Mouse (Mus musculus) ovary, postnatal 36 days (tissue): ENCODE results near the gene Dna2.
"Not testable (repeated sequence)": the region's sequence is repeated elsewhere in the genome, so short reads cannot be mapped to it uniquely, and the experiment has no call there.

Source experiments
- DNase-seq: peaks from one replicate; pipeline ENCODE4 v3.0.0; 2022; ENCODE audit warnings: low spot score, mixed read lengths

Dna2 gene

DNA sequence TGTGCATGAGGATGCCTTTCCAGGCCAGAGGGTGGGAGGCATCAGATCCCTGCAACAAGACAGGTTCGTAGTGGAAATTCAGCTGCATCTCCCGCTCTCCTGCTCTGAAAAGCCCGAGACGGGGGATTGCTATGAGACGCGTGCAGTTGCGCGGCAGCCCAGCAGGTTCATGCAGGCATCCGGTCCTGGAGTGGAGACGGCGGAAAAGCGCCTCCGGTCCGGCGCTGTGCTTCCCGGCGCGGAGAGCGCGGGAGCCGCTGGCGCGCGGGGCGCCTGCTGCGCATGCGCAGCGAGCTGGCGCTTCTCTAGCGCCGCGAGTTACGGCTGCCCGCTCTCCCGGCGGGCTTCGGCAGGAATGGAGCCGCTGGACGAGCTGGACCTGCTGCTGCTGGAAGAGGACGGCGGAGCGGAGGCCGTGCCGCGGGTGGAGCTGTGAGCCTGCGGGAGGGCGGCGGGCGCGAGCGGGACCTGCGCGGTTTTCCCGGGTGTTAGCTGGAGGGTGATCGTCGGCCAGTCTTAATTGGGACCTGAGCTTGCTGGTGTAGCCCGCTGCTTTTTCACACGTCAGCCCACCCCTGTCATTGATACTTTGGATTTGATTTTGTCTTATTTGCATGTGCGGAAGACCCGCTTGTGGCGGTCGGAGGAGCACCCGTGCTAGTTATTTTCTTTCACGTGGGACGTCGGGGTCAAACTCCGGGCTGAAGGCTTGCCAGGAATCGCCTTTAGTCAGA lies at the start of gene Dna2:
TSS of gene Dna2 (plus strand) at position 289 of the 734 bp plus-strand sequence.
- peak; percentile 81 for DNase-seq

DNA sequence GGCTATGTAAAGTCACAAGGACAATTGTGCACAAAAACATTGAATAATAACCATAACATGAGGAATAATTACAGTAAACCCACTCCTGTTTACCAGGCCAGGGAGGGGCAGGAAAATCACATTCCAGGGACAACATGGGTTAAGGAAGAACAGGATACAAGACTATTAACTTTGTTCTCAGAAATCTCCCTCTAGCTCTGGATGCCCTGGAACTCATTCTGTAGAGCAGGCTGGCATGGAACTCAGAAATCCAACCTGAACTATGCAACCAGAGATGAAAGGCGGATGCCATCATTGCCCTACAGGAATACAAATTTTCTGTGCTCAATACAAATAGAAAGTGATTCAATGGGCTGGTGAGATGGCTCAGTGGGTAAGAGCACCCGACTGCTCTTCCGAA lies 49.4 kb upstream of the Dna2 start:
- no peak for DNase-seq

DNA sequence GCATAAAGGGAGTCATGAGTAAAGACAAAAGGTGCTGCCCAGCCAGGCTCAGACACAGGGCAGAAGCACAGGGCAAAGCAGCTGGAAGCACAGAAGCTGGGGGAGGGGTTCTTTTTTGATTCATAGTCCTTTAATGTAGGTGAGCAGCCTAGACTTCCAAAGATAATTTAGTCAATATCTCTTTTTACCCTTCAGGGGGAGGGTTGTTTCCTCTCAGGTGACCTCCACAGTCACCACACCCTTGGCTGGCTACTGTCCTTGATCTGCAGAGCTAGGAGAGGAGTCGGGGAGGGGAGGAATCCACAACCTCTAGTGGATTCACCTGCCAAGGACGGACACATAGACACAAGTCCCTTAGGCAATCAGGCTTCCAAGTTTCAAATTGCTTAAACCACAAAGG lies 48.8 kb upstream of the Dna2 start:
- DNase-seq, result no peak

DNA sequence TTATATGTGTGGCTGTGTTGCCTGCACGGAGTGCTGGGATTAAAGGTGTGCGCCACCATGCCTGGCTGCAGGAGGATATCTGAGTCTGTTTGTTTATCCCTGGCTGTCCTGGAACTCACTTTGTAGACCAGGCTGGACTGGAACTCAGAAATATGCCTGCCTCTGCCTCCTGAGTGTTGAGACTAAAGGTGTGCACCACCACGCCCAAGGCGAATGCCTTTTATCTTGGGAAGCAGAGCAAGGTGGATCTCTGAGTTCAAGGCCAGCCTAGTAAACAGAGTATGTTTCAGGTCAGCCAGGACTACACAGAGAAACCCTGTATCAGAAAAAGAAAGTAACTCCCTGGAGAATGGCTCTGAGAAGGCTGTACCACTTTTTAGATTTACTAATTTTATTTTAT lies 46.7 kb upstream of the Dna2 start:
- DNase-seq, result no peak

DNA sequence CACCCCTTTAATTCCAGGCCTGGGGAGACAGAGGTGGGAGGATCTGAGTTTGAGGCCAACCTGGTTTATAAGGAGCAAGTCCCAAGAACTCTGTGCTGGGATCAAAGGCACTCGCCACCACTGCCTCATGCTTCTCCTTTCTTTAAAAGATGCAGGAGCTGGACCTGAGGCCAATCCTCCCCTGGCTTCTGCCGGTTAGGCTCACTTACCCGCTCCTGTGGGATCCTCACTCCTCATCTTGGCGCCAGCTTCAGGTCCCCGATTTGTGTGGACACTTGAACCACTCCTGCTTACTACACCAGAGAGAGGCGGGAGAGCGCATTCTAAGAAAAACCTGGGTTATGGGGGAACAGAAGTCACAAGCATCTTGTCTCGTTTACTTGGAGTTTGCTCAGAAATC lies 45.0 kb upstream of the Dna2 start:
- DNase-seq, result no peak

DNA sequence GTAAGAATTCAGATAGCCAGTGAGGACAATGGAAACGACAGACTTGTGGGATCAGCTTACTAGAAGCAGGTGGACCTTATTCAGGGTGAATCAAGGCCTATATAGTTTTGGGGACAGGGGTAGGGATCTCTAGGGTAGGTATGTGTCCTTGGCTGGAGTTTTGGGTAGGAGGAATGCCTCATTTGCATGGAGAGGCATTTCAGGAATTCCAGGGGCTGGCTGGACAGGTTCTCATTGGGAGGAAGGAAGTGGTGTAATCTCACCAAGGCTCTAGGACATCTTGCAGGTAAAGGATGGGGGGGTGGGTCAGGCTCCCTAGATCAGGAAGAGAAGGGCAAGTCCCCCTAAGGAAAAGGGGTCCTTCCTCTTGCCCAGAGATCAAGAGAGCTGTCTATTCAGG lies 44.0 kb upstream of the Dna2 start:
- DNase-seq, result no peak

DNA sequence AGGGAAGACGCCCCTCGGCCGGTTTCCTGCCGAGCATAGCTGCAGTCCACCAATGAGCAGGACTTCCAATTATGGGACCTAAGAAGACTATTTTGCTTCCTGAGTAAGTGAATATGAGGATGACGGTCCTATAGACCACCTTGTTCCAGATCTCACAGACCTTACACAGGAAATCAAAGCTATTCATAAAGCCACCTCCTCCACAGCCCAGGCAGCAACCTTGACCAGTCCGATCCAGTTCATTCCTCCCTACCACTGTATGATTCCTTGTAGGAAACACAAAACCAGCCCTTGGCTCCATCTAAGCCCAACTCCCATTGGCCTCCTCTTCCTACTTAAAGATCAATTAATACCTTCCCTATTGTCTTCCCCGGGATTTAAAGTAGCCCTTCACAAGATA lies 40.5 kb upstream of the Dna2 start:
- no peak for DNase-seq

DNA sequence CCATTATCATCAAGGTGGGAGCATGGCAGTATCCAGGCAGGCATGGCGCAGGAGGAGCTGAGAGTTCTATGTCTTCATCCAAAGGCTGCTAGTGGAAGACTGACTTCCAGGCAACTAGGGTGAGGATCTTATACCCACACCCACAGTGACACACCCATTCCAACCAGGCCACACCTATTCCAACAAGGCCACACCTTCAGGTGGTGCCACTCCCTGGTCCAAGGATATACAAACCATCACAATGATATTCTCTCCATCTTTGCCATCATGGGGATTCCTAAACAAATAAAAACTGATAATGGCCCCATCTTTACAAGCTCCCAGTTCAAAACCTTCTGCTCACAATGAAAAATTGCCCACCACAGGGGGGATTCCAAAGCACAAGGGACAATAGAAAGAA lies 37.9 kb upstream of the Dna2 start, which contains the start of gene Tet1:
TSS of gene Tet1 (minus strand) at position 101 of the 400 bp plus-strand sequence.
- not testable (repeated sequence) for DNase-seq

DNA sequence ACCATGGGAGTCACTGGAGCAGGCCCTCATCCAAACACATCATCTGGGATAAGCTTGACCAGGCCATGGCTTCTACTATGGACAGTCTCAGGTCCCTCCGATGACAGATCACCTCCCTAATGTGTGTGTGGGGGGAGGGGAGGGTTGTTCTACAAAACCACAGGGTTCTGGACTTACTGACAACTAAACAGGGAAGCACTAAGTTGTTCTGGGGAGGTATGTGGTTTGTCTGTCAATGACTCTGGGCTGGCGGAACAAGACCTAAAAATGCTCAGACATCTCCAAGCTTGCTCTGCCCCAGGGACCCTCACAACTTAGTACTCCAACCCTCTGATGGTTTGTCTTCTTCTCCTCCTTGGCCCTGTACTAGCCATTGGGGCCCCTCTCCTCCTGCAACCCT lies 35.7 kb upstream of the Dna2 start:
- DNase-seq, result no peak

DNA sequence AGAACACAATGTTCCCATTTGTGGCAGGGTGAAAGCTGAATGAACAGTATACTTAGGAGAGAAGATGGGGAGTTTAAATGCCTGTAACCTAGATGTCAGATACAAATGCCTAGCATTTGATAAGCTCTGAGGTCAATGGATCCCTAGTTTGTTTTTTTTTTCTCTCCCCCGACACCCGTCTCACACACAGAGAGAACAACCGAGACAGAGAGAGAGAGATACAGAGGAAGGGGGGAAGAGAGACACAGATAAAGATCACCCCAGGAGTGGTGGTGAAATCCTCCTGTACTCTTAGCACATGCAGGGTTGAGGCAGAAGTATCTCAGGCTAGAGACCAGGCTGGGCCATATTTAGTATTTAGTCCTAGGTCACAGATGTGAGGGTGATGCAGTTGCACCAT lies 27.8 kb upstream of the Dna2 start:
- no peak for DNase-seq

DNA sequence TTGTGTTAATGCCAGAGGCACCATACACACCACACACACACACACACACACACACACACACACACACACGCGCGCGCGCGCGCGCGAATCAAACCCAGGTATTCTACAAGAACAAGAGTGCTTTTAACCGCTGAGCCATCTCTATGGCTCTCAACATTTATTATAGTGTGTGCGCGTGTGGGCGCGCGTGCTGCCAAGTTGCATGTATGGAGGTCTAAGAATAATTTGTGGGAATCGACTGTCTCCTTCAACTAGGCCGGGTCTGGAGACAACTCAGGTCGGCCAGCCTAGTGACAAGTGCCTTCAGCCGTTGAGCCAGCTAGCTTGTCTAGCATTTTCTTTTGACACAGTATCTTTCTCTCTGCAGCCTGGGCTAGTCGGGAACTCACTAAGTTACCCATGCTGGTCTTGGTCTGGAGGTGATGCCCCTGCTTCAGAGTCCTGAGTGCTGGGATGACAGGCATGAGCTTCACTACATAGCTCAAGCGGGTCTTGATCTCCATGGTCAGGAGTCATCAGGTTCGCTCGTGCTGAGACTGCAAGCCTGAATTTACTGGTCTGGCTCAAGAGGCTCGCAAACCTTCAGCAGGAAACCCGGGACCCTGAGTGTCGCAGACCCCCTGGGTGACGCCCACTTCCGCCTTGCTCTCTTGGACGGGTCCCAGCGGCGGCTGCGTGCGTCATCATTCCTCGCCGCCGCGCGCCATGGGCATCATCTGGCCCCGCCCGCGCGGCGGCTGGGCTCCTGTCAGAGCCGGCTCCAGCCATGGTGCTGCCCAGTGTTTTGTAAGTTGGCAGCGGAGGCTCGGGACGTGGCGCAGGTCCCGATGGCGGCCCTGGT lies 26.7 kb upstream of the Dna2 start, which contains the start of gene Slc25a16:
TSS of gene Slc25a16 (plus strand) at position 709 of the 841 bp plus-strand sequence.
- DNase-seq, result peak; percentile 93

DNA sequence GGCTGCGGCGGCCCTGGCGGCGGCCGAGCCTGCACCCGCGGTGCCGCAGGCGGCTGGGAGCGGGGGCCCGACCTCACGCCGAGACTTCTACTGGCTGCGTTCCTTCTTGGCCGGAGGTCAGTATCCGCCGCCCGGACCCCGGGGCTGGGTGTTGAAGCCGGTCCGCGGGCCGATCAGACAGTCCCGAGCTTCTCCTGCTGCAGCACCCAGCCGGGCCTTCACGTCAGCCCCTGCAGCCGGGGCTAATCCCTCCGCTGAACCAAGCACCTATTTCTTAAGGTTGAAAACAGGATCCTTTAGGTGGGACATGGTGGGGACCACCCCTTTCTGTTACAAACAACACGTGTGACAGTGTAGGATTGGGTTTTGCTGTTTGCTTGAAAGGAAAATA lies 26.1 kb upstream of the Dna2 start:
- DNase-seq, result no peak

DNA sequence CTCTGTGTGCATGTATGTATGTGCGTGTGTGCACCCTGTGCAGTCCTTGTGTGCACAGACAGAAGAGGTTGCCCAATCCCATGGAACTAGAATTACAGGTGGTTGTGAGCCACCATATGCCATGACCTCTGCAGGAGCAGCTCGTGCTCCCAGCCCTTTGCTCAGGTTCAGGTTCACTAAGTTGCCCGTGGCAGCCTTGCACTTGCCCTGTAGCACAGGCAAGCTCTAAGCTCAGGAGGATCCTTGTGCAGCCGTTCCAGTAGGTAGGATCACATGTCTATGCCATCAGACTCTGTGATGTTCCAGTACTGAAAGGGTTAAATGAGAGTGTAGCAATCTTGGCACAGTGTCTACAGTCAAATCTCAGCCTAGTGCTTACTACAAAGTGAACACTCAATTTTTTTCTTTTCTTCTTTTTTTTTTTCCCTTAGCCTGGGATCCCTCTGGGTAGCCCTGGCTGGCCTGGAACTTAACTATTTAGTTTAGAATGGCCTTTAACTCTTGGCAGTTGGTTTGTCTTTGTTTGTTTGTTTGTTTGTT lies 22.7 kb upstream of the Dna2 start:
- no peak for DNase-seq

DNA sequence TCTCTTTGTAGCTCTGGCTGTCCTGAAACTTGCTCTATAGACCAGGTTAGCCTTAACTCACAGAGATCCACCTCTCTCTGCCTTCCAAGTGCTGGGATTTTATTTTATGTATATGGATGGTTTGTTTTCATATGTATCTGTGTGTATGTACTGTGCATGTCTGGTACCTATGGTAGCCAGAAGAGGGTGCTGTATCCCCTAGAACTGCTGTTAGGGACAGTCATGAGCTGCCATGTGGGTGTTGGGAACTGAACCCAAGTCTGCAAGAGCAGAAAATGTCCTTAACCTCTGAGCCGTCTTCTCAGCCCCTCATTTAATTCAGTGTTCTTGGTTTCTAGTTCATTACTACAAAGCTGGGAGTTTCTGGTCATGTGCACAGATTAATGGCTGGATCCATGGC lies 14.4 kb upstream of the Dna2 start:
- DNase-seq, result no peak

DNA sequence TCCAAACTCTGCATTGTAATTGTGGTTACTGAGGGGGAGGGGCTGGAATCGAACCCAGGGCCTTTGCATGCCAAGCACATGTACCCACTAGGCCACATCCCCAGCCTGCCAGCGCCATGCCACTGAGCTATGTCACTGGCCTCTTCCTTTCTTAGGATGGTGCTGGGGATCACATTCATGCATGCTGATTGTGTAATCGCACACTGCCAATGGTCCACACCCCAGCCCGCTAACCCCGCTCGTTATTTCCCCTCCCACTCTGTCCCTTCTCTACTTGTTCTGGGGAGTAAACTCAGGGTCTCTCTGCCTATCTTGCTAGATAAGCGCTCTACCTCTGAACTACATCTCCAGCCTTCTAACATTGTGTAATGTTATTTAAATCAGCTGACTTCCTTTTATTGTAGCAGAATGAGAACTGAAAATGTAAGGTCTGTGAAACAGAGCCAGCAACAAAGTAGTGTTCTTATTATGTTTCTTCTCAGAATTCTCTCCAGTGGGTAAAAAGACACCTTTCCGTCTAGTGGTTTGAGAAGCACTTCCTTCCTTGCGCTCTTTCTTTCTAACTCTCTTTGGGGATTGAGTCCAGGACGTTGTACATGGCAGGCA lies 1.7 kb upstream of the Dna2 start:
- DNase-seq, result no peak

DNA sequence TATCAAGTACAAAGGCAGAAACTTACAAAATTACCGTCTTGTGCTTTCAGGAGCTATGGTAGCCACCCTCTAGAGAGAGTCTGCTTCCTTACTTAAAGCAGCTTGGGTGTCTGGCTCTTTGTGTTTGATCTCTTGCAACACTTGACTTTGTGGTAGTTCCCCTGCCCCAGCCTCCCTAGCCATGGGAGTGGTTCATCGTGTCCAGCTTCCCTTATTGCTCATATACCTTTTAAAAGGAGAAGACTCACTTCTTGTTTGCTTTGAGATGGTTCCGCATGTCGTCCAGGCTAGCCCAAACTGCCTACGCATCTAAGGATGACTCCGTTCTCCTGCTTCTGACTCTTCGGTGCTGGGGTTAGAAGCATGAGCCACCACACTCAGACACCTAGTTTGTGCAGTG lies 1.7 kb downstream of the Dna2 start:
- no peak for DNase-seq

DNA sequence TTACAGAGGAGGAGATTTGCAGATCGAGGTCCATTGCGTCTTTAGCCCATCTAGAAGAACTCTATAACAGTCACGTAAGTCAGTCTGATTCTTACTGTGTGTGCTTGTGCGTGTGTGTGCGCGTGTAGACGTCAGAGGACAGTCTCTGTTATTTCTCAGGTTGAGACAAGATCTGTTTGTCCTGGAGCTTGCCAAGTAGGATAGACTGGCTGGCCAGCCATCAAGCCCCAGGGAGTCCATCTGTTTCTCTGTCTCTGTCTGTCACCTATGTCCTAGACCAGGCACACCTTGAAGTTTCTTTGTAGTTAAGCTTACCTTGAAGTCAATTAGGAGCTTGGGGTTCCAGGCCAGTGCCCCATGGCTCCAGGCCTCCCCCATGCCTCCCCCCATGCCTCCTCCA lies 17.1 kb downstream of the Dna2 start:
- DNase-seq, result no peak

DNA sequence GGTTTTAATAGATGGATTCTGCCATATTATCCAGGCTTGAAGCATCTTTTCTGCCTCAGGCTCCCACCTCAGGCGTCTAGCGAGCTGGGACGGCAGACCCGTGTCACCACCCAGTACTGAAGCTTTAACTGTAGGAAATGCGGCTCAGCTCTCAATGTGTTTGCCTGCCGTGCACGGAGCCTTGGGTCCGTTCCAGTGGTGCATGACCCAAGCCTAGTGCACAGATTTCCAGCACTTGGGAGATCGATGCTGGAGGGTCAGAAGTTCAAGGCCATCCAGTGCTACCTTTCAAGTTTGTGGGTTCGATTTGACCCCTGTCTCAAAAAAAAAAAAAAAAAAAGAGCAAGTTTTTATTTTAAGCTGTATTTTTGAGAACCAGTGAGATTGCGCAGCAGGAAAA lies 19.0 kb downstream of the Dna2 start:
- DNase-seq, result no peak

DNA sequence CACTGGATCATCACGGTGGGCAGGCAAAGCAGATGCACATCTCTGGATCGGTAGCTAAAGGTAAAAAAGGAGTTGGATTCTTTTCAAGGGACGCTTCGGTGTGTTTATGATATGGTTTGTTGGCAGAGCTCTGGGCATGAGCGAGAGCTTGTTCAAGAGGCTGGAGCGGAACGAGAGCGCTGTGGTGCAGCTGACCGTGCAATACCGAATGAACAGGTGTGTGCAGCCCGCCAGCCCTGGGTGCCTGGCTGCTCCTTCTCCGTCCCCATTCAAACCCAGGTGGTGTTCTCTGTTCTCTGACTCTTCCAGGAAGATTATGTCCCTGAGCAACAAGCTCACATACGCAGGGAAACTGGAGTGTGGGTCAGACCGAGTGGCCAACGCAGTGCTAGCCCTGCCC lies 19.5 kb downstream of the Dna2 start:
- no peak for DNase-seq

DNA sequence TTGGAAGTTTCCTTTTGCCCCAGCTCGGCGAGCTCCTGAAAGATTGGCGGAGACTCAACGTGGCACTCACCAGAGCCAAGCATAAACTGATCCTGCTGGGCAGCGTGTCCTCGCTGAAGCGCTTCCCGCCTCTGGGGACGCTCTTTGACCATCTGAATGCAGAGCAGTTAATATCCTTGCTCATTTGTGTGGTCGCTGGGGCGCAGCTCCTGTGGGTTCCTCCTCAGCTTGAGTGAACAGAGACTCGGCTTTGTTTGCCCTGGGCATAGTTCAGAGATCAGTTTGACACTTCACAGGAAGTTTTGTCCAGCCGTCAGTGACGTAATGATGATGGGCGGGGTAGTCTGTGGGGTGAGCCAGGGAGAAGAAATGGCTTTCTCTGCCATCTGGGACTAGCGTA lies 25.0 kb downstream of the Dna2 start:
- peak; percentile 5 for DNase-seq

DNA sequence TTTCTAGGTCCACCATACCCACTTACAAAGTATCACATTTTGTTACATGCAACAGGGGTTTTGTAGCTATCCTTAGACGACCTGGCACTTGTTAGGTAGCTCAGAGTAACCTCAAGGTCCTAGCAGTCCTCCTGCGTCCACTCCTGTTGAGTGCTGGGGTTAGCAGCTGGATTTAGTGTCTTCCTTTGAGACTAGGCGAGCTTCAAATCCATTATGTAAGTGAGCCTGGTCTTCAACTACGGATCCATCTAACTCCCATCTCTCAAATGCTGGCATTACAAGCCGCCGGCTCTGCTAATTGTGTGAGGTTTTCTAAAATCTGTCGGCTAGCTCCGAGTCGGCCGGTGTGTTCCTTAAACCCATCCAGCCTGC lies 32.8 kb downstream of the Dna2 start:
- no peak for DNase-seq

DNA sequence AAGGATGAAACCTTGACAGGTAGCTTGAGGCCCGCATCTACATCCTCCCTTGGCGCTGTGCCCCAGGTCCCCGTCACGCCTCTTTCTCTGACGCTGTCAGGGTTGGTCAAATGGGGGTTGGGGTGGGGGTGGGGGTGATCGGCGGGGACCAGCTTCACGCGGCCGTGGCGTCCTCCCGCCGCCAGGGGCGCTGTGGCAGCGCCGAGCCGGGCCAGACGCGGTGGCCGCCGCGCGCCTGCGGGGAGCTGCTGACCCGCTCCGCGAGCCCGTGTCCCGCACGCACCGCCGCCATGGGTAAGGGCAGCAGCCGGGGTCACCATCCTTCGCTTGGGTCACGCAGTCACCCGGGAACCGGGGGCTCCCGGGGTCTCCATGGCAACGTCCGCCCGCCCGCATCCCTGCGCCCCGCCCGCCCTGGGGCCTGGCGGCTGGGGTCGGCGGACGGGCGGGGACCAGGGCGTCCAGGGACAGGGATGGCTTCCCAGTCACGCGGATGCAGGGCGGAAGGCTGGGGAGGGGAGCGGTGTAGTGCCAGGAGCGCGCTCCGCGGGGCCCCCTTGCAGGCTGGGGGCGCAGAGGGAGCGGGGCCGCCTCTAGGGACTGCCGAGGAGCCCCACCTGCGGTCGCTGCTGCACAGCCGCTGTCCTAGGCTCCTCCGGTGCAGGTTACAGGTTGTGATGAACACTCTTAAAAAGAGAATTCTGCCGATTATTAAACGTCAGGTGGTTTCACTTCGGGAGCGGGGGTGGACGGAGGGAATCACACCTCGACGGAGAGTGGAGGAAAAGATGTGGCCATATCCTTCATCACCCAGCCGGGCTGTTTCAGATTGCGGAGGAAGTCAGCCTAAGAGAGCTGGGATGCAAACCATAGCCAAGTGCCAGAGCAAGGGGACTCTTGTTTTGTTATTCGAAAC lies 33.5 kb downstream of the Dna2 start, which contains the start of gene Rufy2:
TSS of gene Rufy2 (plus strand) at position 185 of the 916 bp plus-strand sequence.
- DNase-seq, result peak; percentile 81
